Mouse (Mus musculus): Measurements from ENCODE around the gene Tvp23a. TPM values are rescaled to one million over a fixed set of nuclear protein-coding genes. Genes with fewer than 3 reads are reported as not detected.

Tvp23a gene
- polyA plus RNA-seq, 1 experiment from 2014 or later = 22.8 TPM

- Histone ChIP-seq H3K27me3 (ENCODE audit: control insufficient read depth, insufficient read depth, low read length) (no peaks in the 10 kb centered on the region), H3K9ac (replicated peaks; ENCODE audit: low read length) (no peak overlapping the region), H3K4me3 (ENCODE audit: low read depth, low read length) (no peak overlapping the region), H3K36me3 (replicated peaks; ENCODE audit: control insufficient read depth, insufficient read depth, low read depth, low read length) (no peaks in the 10 kb centered on the region), H3K4me2 (ENCODE audit: low read depth, low read length) (no peak overlapping the region), H3K9me3 (replicated peaks; ENCODE audit: control insufficient read depth, low read length) (no peaks in the 10 kb centered on the region), H3K27ac (replicated peaks; ENCODE audit: low read depth, low read length) (no peak overlapping the region), H3K4me1 (ENCODE audit: control insufficient read depth, insufficient read depth, low read length) (no peaks in the 10 kb centered on the region)
- no peak for ATAC-seq (replicated peaks; ENCODE audit: insufficient number of reproducible peaks, low FRiP score, low TSS enrichment, low read depth)
- 65% methylated on average over 1 of the region's 1 CpGs for WGBS
- no peak for DNase-seq (ENCODE audit: low spot score)
Observed at GRCm38 (mm10) chr16:10468201-10468600, 21.0 kb upstream of the Tvp23a start.

GRCm38 (mm10) chr16:10467391-10468107 is 20.4 kb upstream of the Tvp23a start:
- H3K9ac ChIP-seq (replicated peaks; ENCODE audit: low read length) = no peak overlapping the region
- H3K27ac ChIP-seq (replicated peaks; ENCODE audit: low read depth, low read length) = no peak overlapping the region
- no peaks in the 10 kb centered on the region for H3K9me3 ChIP-seq (replicated peaks; ENCODE audit: control insufficient read depth, low read length)
- no peak overlapping the region for H3K4me3 ChIP-seq (ENCODE audit: low read depth, low read length)
- no peaks in the 10 kb centered on the region for H3K27me3 ChIP-seq (ENCODE audit: control insufficient read depth, insufficient read depth, low read length)
- no peaks in the 10 kb centered on the region for H3K36me3 ChIP-seq (replicated peaks; ENCODE audit: control insufficient read depth, insufficient read depth, low read depth, low read length)
- ATAC-seq (replicated peaks; ENCODE audit: insufficient number of reproducible peaks, low FRiP score, low TSS enrichment, low read depth) = no peak
- 24% methylated on average over 11 of the region's 11 CpGs for WGBS
- DNase-seq (ENCODE audit: low spot score) = no peak
- no peak overlapping the region for H3K4me2 ChIP-seq (ENCODE audit: low read depth, low read length)
- no peaks in the 10 kb centered on the region for H3K4me1 ChIP-seq (ENCODE audit: control insufficient read depth, insufficient read depth, low read length)

DNA sequence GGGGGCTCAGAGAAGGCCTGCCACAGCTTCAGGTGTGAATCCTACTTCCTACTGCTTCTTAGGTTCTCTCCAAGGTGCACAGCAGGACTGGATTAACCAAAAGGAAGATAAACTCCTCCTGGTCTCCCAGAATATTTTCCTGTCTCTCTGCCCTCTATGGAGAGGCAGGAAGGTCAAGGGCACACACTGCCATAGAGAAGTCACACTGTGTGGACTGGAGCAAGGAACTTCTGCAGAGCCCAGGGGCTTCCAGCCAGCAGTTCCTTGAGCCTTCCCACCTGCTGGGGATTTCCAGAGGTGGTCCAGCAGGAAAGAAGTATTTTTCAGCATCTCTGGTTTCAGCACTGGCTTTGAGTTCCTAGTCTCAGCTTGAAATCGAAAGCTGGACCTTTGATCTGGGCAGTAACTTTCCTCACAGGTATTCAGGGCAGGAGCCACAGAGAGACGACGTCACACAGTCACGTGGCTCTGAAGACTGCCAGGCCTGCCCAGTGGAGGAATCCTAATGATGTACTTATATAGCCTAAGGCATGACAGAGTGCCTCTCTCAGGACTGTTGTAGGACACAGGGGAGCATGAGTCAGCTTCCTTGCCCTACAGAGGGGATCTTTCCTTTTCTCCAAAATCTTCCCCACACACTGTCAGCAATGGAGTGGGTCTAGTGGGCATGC is 18.0 kb upstream of the Tvp23a start:
- Histone ChIP-seq H3K36me3 (replicated peaks; ENCODE audit: control insufficient read depth, insufficient read depth, low read depth, low read length) (no peaks in the 10 kb centered on the region), H3K4me3 (ENCODE audit: low read depth, low read length) (no peak overlapping the region), H3K4me1 (ENCODE audit: control insufficient read depth, insufficient read depth, low read length) (no peaks in the 10 kb centered on the region), H3K27me3 (ENCODE audit: control insufficient read depth, insufficient read depth, low read length) (no peaks in the 10 kb centered on the region), H3K27ac (replicated peaks; ENCODE audit: low read depth, low read length) (no peak overlapping the region), H3K4me2 (ENCODE audit: low read depth, low read length) (no peak overlapping the region), H3K9ac (replicated peaks; ENCODE audit: low read length) (no peak overlapping the region), H3K9me3 (replicated peaks; ENCODE audit: control insufficient read depth, low read length) (no peaks in the 10 kb centered on the region)
- DNase-seq (ENCODE audit: low spot score) (no peak), ATAC-seq (replicated peaks; ENCODE audit: insufficient number of reproducible peaks, low FRiP score, low TSS enrichment, low read depth) (no peak)
- WGBS = 35% methylated on average over 4 of the region's 4 CpGs

- 90% methylated on average over 2 of the region's 2 CpGs for WGBS
- H3K4me1 ChIP-seq (ENCODE audit: control insufficient read depth, insufficient read depth, low read length) = no peaks in the 10 kb centered on the region
- no peaks in the 10 kb centered on the region for H3K9me3 ChIP-seq (replicated peaks; ENCODE audit: control insufficient read depth, low read length)
Observed at GRCm38 (mm10) chr16:10461178-10461577, 14.0 kb upstream of the Tvp23a start.

DNA sequence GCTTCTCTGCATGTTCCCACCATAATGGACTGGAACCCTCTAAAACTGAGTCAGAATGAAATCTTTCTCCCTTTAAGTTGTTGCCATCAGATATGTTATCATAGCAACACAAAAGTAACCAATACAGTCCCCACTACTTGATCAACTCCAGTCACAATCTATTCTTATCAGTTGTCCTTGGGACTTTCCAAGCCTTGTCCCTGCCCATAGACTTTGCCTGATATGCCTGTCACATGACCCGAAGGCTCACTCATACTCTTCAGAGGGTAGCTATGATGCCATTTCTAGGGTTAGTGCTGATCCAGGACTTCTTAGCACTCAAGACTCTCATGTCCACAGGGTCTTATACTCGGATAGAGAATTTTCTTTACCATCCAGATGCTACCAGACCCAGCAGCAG is 13.0 kb upstream of the Tvp23a start:
- Histone ChIP-seq H3K4me1 (ENCODE audit: control insufficient read depth, insufficient read depth, low read length) (no peaks in the 10 kb centered on the region), H3K27me3 (ENCODE audit: control insufficient read depth, insufficient read depth, low read length) (no peaks in the 10 kb centered on the region), H3K9me3 (replicated peaks; ENCODE audit: control insufficient read depth, low read length) (no peaks in the 10 kb centered on the region), H3K4me2 (ENCODE audit: low read depth, low read length) (no peak overlapping the region), H3K27ac (replicated peaks; ENCODE audit: low read depth, low read length) (no peak overlapping the region), H3K36me3 (replicated peaks; ENCODE audit: control insufficient read depth, insufficient read depth, low read depth, low read length) (no peaks in the 10 kb centered on the region), H3K4me3 (ENCODE audit: low read depth, low read length) (no peak overlapping the region), H3K9ac (replicated peaks; ENCODE audit: low read length) (no peak overlapping the region)
- ATAC-seq (replicated peaks; ENCODE audit: insufficient number of reproducible peaks, low FRiP score, low TSS enrichment, low read depth) = no peak
- DNase-seq (ENCODE audit: low spot score) = no peak
- WGBS = 84% methylated on average over 2 of the region's 2 CpGs

More at GRCm38 (mm10) chr16:10461178-10461577, 14.0 kb upstream of the Tvp23a start:
- Histone ChIP-seq H3K4me3 (ENCODE audit: low read depth, low read length) (no peak overlapping the region), H3K27me3 (ENCODE audit: control insufficient read depth, insufficient read depth, low read length) (no peaks in the 10 kb centered on the region), H3K36me3 (replicated peaks; ENCODE audit: control insufficient read depth, insufficient read depth, low read depth, low read length) (no peaks in the 10 kb centered on the region), H3K4me2 (ENCODE audit: low read depth, low read length) (no peak overlapping the region), H3K27ac (replicated peaks; ENCODE audit: low read depth, low read length) (no peak overlapping the region), H3K9ac (replicated peaks; ENCODE audit: low read length) (no peak overlapping the region)
- ATAC-seq (replicated peaks; ENCODE audit: insufficient number of reproducible peaks, low FRiP score, low TSS enrichment, low read depth) (no peak), DNase-seq (ENCODE audit: low spot score) (no peak)

GRCm38 (mm10) chr16:10454583-10454974 is 7.4 kb upstream of the Tvp23a start:
- Histone ChIP-seq H3K9me3 (replicated peaks; ENCODE audit: control insufficient read depth, low read length) (no peaks in the 10 kb centered on the region), H3K36me3 (replicated peaks; ENCODE audit: control insufficient read depth, insufficient read depth, low read depth, low read length) (no peaks in the 10 kb centered on the region), H3K27ac (replicated peaks; ENCODE audit: low read depth, low read length) (no peak overlapping the region), H3K4me2 (ENCODE audit: low read depth, low read length) (no peak overlapping the region), H3K4me1 (ENCODE audit: control insufficient read depth, insufficient read depth, low read length) (no peaks in the 10 kb centered on the region), H3K9ac (replicated peaks; ENCODE audit: low read length) (no peak overlapping the region), H3K4me3 (ENCODE audit: low read depth, low read length) (no peak overlapping the region), H3K27me3 (ENCODE audit: control insufficient read depth, insufficient read depth, low read length) (no peaks in the 10 kb centered on the region)
- no peak for DNase-seq (ENCODE audit: low spot score)
- 36% methylated on average over 3 of the region's 3 CpGs for WGBS
- no peak for ATAC-seq (replicated peaks; ENCODE audit: insufficient number of reproducible peaks, low FRiP score, low TSS enrichment, low read depth)

DNA sequence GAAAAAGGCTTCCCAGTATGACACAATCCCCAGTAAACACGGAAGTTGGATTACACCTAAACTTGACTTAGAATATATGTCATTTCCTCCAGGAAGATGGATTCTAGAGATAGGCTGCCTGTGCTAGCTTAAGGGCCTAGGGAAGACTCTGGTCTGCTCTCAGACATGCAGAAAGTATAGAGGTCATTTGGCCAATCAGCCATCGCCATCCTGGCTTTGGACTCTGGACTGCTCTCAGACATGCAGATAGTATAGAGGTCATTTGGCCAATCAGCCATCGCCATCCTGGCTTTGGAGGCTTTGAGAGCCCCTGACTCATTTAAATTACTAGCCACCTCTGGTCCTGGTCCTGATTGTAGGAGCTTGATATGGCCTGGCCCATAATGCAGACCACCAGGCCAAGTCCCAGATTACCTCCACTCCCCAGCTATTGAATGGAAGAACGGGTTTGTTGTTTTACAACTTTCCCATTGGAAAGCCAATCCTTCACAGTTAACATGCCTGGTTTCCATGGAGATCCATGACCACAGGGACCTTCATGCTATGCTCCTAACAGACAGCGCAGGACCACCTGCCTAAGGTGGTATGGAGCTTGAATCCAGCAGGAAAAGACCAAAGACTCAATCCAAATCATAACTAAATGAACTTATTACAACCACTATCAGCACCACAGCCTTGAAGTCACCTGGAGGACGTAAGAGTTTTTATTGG is 6.9 kb upstream of the Tvp23a start:
- ATAC-seq (replicated peaks; ENCODE audit: insufficient number of reproducible peaks, low FRiP score, low TSS enrichment, low read depth) = no peak
- no peaks in the 10 kb centered on the region for H3K4me1 ChIP-seq (ENCODE audit: control insufficient read depth, insufficient read depth, low read length)
- no peak overlapping the region for H3K4me2 ChIP-seq (ENCODE audit: low read depth, low read length)
- no peak overlapping the region for H3K27ac ChIP-seq (replicated peaks; ENCODE audit: low read depth, low read length)
- H3K27me3 ChIP-seq (ENCODE audit: control insufficient read depth, insufficient read depth, low read length) = no peaks in the 10 kb centered on the region
- no peaks in the 10 kb centered on the region for H3K36me3 ChIP-seq (replicated peaks; ENCODE audit: control insufficient read depth, insufficient read depth, low read depth, low read length)
- WGBS = 83% methylated on average over 6 of the region's 6 CpGs
- H3K9ac ChIP-seq (replicated peaks; ENCODE audit: low read length) = no peak overlapping the region
- no peak for DNase-seq (ENCODE audit: low spot score)
- H3K4me3 ChIP-seq (ENCODE audit: low read depth, low read length) = no peak overlapping the region
- H3K9me3 ChIP-seq (replicated peaks; ENCODE audit: control insufficient read depth, low read length) = no peaks in the 10 kb centered on the region

- Histone ChIP-seq H3K9me3 (replicated peaks; ENCODE audit: control insufficient read depth, low read length) (no peaks in the 10 kb centered on the region), H3K27me3 (ENCODE audit: control insufficient read depth, insufficient read depth, low read length) (no peaks in the 10 kb centered on the region), H3K4me3 (ENCODE audit: low read depth, low read length) (no peak overlapping the region), H3K36me3 (replicated peaks; ENCODE audit: control insufficient read depth, insufficient read depth, low read depth, low read length) (no peaks in the 10 kb centered on the region), H3K4me1 (ENCODE audit: control insufficient read depth, insufficient read depth, low read length) (no peaks in the 10 kb centered on the region), H3K4me2 (ENCODE audit: low read depth, low read length) (no peak overlapping the region), H3K27ac (replicated peaks; ENCODE audit: low read depth, low read length) (no peak overlapping the region), H3K9ac (replicated peaks; ENCODE audit: low read length) (no peak overlapping the region)
- ATAC-seq (replicated peaks; ENCODE audit: insufficient number of reproducible peaks, low FRiP score, low TSS enrichment, low read depth) (no peak), DNase-seq (ENCODE audit: low spot score) (no peak)
- 89% methylated on average over 8 of the region's 8 CpGs for WGBS
Observed at GRCm38 (mm10) chr16:10452445-10452896, 5.3 kb upstream of the Tvp23a start.
